Mouse (Mus musculus) heart, embryonic 13.5 days (tissue): ENCODE measurements around the gene Dcdc2c. TPM values are rescaled to one million over a fixed set of nuclear protein-coding genes. Genes with fewer than 3 reads are reported as not detected.

Source experiments
- ATAC-seq: fragments of 200-750 bp; cut with Nextera tagmentation; 2 replicates; pipeline ENCODE4 v1.8.0; 2017; ENCODE audit warnings: moderate TSS enrichment; ENCODE audit not compliant: insufficient number of reproducible peaks, low FRiP score, low TSS enrichment; ENCODE audit errors: extremely low read depth
- H3K27ac ChIP-seq: fragments of 300-500 bp; sonication (generic); replicated peaks from 2 replicates; pipeline ENCODE4 v1.5.1; 2015; ENCODE audit warnings: moderate library complexity, mild to moderate bottlenecking, inconsistent platforms
- H3K27me3 ChIP-seq: fragments of 300-500 bp; sonication (generic); replicated peaks from 2 replicates; pipeline ENCODE4 v1.6.1; 2015; ENCODE audit warnings: mild to moderate bottlenecking, inconsistent platforms
- H3K36me3 ChIP-seq: fragments of 300-500 bp; sonication (generic); 2 replicates; pipeline ENCODE4 v1.6.1; 2015; ENCODE audit warnings: mild to moderate bottlenecking, inconsistent platforms
- H3K4me1 ChIP-seq: fragments of 300-500 bp; sonication (generic); 2 replicates; pipeline ENCODE4 v1.6.1; 2015; ENCODE audit warnings: inconsistent platforms
- H3K4me2 ChIP-seq: fragments of 300-500 bp; sonication (generic); 2 replicates; pipeline ENCODE4 v1.6.1; 2015; ENCODE audit warnings: inconsistent platforms, mild to moderate bottlenecking, moderate library complexity
- H3K4me3 ChIP-seq: fragments of 300-500 bp; sonication (generic); 2 replicates; pipeline ENCODE4 v1.5.1; 2015; ENCODE audit warnings: moderate library complexity, mild to moderate bottlenecking, inconsistent platforms
- H3K9ac ChIP-seq: fragments of 300-500 bp; sonication (generic); 2 replicates; pipeline ENCODE4 v1.6.1; 2015; ENCODE audit warnings: inconsistent platforms, mild to moderate bottlenecking, moderate library complexity
- H3K9me3 ChIP-seq: fragments of 300-500 bp; sonication (generic); 2 replicates; pipeline ENCODE4 v1.6.1; 2016; ENCODE audit warnings: inconsistent platforms
- WGBS: fragments of 180-500 bp; shearing (Covaris S2); methylation state at CpG from one replicate; pipeline ENCODE4 v1.1.7; 2015; ENCODE audit warnings: mixed read lengths; 5-methylcytosine and 5-hydroxymethylcytosine counted together
- polyA plus RNA-seq: library from polyadenylated mRNA; unstranded; fragments of >200 nt; fragmentation: Nextera tagmentation; extraction: Ambion mirVana; gene quantifications from 2 replicates; pipeline ENCODE4 v1.2.1, GENCODE M21; 2015

Gene Dcdc2c
- polyA plus RNA-seq, 1 experiment from 2014 or later = not detected

DNA sequence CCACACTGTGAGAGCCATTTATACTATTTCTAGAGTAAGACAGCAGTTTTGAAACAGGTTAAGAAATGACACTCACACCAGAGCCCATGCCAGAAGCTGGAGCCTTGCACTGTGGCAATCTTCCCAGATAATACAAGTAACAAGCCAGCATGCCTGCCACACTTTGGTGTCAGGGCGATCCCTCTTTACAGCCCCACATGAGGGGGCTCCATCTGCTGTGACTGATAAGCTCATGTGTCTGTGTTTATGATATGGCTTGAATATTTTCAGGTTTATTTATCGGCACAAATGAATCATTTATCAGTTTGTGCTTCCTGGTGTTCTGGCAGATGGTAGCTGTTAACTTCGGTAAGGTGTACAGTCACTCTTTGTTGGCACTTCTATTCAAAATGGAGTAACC is 25.9 kb upstream of the Dcdc2c start:
- ATAC-seq = no peak
- H3K4me2 ChIP-seq = no peak overlapping the region
- H3K27ac ChIP-seq = no peak overlapping the region
- H3K4me3 ChIP-seq = no peak overlapping the region
- 73% methylated on average over 3 of the region's 3 CpGs for WGBS
- no peaks in the 10 kb centered on the region for H3K36me3 ChIP-seq
- H3K4me1 ChIP-seq = no peaks in the 10 kb centered on the region
- H3K9me3 ChIP-seq = no peaks in the 10 kb centered on the region
- no peaks in the 10 kb centered on the region for H3K27me3 ChIP-seq
- H3K9ac ChIP-seq = no peak overlapping the region

DNA sequence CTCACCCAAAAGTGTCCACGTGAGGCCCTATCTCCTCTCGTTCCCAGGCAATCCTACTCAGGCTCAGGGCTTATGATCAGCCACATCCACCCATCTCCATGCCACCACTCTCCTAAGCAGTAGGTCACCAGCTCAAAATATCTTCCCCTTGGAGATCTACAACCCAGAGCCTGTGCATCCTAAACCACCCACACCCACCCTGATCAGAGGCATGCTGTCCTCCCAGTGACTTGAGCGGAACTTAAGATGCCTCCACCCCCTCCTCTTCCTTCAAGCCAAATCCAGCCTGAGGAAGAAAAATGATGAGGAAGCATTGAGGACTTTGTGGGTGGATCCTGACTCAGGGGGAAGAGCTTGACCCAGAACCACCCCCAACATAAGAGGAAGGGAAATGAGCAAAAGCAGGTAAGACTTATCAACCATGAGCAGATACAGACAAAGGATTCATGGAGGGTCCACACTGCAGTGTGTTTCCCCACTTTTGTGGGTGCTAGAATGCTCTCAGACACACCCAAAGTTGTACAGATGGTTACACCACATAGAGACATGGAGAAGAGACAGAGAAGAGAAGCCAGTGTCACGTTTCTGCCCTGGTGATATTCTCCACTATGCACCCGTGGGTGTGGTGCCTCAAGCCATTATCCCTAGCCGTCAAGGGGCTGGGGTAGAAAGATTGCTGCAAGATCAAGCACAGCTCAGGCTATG is 23.3 kb upstream of the Dcdc2c start:
- ATAC-seq = no peak
- H3K4me3 ChIP-seq = no peak overlapping the region
- H3K9ac ChIP-seq = no peak overlapping the region
- H3K27me3 ChIP-seq = no peaks in the 10 kb centered on the region
- no peaks in the 10 kb centered on the region for H3K36me3 ChIP-seq
- no peak overlapping the region for H3K4me2 ChIP-seq
- H3K9me3 ChIP-seq = no peaks in the 10 kb centered on the region
- H3K27ac ChIP-seq = no peak overlapping the region
- WGBS = 58% methylated on average over 6 of the region's 6 CpGs
- no peaks in the 10 kb centered on the region for H3K4me1 ChIP-seq

DNA sequence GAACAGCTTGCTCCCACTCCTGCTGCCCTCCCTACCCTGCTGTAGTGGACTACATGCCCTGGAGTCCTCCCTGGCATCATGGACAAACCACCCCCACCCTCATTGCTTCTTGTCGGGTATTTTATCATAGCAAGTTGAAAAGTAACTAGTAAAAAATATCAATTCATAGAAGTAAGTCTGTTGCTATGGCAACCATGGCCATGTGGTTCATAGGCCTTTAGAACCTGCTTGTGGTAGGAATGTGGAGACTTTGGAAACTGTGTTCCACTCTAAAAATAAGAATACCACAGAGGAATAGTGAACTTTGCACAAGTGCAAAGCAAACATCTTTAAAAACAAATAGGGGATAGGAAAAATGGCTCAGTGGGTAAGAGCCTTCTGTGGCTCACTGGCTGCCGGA is 20.0 kb upstream of the Dcdc2c start:
- Histone ChIP-seq H3K27ac (no peak overlapping the region), H3K36me3 (no peaks in the 10 kb centered on the region), H3K4me1 (no peaks in the 10 kb centered on the region), H3K9ac (no peak overlapping the region), H3K4me2 (no peak overlapping the region), H3K4me3 (no peak overlapping the region), H3K27me3 (no peaks in the 10 kb centered on the region), H3K9me3 (no peaks in the 10 kb centered on the region)
- ATAC-seq = no peak
- 78% methylated on average over 2 of the region's 2 CpGs for WGBS

DNA sequence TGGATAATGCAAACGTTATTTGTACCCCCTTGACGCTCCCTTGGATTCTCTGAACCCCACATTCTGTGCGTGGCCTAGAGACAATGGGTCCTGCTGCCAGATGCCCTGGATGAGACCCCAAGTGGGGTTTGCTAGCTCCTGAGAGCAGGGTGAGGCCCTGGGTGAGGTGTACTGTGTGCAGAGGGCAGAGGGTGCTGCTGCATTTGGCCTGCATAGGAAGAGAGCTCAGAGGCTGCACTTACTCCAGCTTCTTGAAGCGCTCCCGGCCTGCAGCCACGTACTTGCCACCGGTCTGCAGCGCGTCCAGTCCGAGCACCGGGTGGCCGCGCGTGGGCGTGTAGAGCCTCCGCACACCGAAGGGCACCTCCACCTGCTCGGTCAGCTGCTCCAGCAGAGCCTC is 424 bp downstream of the Dcdc2c start:
- H3K36me3 ChIP-seq = no peaks in the 10 kb centered on the region
- H3K4me2 ChIP-seq = peak overlapping the region; percentile 59
- no peak for ATAC-seq
- H3K9ac ChIP-seq = no peak overlapping the region
- H3K4me1 ChIP-seq = peaks cover 6% of the 10 kb centered on the region; the same call in 1 of the 2 replicates
- peak overlapping the region; percentile 22 for H3K4me3 ChIP-seq
- H3K27me3 ChIP-seq = peaks cover 18% of the 10 kb centered on the region; the same call in 1 of the 2 replicates
- 43% methylated on average over 18 of the region's 18 CpGs for WGBS
- H3K27ac ChIP-seq = no peak overlapping the region
- H3K9me3 ChIP-seq = no peaks in the 10 kb centered on the region

DNA sequence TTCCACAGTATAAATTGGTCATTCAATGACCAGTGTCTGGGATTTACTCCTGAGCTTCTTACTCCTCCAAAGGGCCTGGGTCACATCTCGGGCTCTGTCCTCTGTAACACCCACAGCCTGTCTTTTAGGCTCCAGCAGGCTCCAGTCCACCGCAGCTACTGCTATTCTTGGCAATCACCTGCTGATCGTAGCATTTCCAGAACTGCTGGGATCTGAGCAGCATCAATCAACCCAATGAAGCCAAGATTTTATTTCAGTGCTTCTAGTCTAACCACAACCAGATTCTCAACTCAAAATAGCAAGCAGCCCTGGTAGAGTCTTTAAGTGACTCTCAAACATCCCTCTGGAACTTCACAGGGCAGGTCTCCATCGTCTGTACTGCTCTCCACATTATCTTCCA is 3.3 kb downstream of the Dcdc2c start:
- ATAC-seq = no peak
- Histone ChIP-seq H3K36me3 (no peaks in the 10 kb centered on the region), H3K9me3 (no peaks in the 10 kb centered on the region), H3K27ac (no peak overlapping the region), H3K4me1 (peaks cover 6% of the 10 kb centered on the region), H3K27me3 (peaks cover 18% of the 10 kb centered on the region; the same call in 1 of the 2 replicates), H3K9ac (no peak overlapping the region), H3K4me3 (no peak overlapping the region), H3K4me2 (no peak overlapping the region)
- WGBS = 22% methylated on average over 4 of the region's 4 CpGs

DNA sequence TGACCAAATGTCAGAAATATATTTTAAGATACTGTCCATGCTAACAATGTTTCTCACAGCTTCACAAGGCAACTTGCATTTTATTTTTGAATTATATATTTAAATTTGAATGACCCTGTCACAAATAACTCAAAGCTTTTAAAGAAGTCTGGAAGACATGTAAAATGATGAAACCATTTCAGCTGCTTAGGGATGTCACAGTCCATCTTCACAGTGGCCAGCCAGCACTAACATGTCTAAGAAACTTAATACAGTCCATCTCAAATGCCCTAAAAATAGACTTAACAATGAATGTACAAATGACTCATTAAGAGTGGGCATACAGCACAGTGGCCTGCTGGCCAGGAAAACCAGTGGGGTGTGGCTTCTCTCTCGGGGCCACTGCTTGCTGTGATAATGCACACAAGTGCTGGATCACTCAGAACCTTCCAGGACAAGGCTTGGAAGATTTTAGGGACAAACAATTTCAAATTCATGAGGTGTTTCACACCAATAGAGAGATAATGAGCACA is 37.9 kb downstream of the Dcdc2c start:
- no peak for ATAC-seq
- no peaks in the 10 kb centered on the region for H3K4me1 ChIP-seq

DNA sequence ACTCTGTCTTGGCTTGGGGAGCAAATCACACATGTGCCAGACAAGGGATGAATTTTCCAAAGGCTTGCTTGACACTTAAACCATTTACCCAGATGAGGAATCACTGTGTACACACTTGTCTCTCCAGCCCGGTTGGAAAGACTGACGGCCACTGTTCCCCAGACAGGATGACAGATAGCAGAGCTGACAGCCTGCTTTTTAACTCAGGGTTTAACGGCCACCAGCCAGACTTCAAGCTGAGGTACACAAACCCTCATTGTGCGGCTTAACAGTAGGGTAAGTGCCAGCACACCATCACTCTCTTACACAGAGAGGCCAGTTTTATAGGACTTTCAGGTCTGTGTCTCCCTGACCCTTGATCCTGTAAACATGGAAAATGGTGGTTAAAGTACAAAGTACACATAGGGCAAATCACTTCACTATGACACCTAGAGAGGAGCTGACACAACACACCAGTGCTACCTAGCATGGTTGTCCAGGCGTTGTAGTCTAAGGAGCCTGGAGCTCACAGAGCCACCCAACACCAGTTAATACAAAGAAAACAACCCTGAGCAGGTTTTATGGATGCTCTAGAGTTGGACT is 42.4 kb downstream of the Dcdc2c start:
- peaks cover 6% of the 10 kb centered on the region; the same call in 1 of the 2 replicates for H3K9me3 ChIP-seq
- no peak for ATAC-seq
- no peaks in the 10 kb centered on the region for H3K36me3 ChIP-seq
- H3K9ac ChIP-seq = no peak overlapping the region
- H3K4me3 ChIP-seq = no peak overlapping the region
- no peak overlapping the region for H3K4me2 ChIP-seq
- WGBS = 43% methylated on average over 5 of the region's 5 CpGs
- H3K4me1 ChIP-seq = no peaks in the 10 kb centered on the region
- no peaks in the 10 kb centered on the region for H3K27me3 ChIP-seq
- no peak overlapping the region for H3K27ac ChIP-seq

More for the DNA sequence above, 37.9 kb downstream of the Dcdc2c start:
- Histone ChIP-seq H3K4me3 (no peak overlapping the region), H3K27ac (no peak overlapping the region), H3K4me2 (no peak overlapping the region), H3K27me3 (no peaks in the 10 kb centered on the region), H3K36me3 (no peaks in the 10 kb centered on the region), H3K9me3 (peaks cover 6% of the 10 kb centered on the region; the same call in 1 of the 2 replicates), H3K9ac (no peak overlapping the region)
- WGBS = 28% methylated on average over 1 of the region's 1 CpGs

DNA sequence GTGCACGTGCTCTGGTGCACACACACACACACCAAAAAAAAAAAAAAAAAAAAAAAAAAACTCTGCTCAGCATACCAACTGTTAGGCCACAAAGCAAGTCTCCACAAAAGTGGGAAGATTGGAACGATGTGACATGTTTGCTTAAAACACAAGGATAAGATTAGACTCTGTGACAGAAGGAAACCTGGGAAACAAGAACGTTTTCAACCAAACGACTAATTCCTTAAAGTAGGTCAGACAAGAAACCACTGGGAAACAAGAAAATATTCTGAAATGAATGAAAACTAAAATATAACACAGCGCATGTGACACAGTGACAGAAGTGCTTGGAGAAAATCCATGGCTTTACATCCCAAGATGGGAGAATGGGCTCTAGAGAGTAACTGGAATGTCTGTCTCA is 57.9 kb downstream of the Dcdc2c start:
- no peaks in the 10 kb centered on the region for H3K36me3 ChIP-seq
- no peaks in the 10 kb centered on the region for H3K4me1 ChIP-seq
- no peak overlapping the region for H3K4me2 ChIP-seq
- no peak for ATAC-seq
- no peaks in the 10 kb centered on the region for H3K27me3 ChIP-seq
- 66% methylated on average over 5 of the region's 5 CpGs for WGBS
- H3K4me3 ChIP-seq = no peak overlapping the region
- H3K9me3 ChIP-seq = no peaks in the 10 kb centered on the region
- no peak overlapping the region for H3K9ac ChIP-seq
- no peak overlapping the region for H3K27ac ChIP-seq

DNA sequence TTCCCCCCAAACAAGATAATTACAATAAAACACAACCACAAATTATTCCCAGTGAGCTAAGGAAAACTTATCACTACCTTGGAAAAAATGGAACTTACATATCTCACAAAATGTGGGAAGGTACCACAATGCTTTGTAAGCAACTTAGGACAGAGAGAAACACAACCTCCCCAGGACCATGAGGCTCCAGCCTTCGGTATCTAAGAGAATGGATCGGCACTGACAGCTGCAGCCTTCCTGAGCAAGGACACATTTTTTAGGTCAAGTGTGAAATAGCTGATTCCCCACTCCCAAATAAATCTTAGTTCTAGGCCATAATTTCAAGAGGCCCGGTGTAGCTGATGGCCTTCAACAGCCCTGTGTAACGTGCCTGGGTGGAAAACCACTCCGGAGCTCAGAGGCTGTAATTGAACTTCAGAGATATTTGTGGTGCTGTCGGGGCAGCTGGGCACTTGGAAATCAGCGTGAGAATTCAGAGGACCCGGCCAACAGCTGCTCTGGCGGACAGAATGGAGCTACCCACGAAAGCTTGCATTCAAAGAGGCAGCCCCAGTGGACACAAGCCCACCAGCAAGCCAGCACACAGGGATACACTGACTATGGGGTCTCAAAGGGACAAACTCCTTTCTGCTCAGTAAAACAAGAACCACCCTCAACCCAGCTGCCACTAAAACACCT is 69.6 kb downstream of the Dcdc2c start:
- no peaks in the 10 kb centered on the region for H3K27me3 ChIP-seq
- H3K4me1 ChIP-seq = no peaks in the 10 kb centered on the region
- no peak overlapping the region for H3K9ac ChIP-seq
- H3K4me3 ChIP-seq = no peak overlapping the region
- no peak overlapping the region for H3K4me2 ChIP-seq
- no peak for ATAC-seq
- 61% methylated on average over 10 of the region's 10 CpGs for WGBS
- H3K9me3 ChIP-seq = no peaks in the 10 kb centered on the region
- H3K27ac ChIP-seq = no peak overlapping the region
- H3K36me3 ChIP-seq = no peaks in the 10 kb centered on the region

DNA sequence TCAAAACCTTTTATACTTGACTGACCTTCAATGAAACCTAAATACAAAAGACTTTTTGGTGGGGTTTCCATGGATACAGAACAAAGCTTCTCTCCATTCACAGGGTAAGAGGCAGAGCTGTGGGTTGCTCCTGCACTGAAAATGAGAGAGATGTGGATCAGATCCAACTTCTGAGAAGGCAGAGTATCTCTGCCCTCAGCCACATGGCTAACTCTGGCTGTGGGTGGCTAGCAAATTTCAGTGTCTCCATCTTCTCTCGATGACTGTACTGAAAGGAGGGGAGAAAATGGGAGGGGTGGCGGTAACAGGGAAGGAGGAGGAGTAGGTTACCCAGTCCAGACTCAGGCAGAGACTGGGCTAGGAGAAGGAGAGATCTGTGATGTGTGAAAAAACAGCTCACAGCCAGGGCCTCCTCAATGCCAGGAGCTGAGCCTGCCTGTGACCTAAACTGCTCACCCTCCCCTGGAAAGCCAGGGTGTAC is 91.2 kb downstream of the Dcdc2c start:
- no peak overlapping the region for H3K27ac ChIP-seq
- H3K4me2 ChIP-seq = no peak overlapping the region
- no peak overlapping the region for H3K9ac ChIP-seq
- no peaks in the 10 kb centered on the region for H3K36me3 ChIP-seq
- H3K27me3 ChIP-seq = no peaks in the 10 kb centered on the region
- no peak overlapping the region for H3K4me3 ChIP-seq
- no peak for ATAC-seq
- peaks cover 5% of the 10 kb centered on the region; the same call in 1 of the 2 replicates for H3K9me3 ChIP-seq
- 76% methylated on average over 2 of the region's 2 CpGs for WGBS
- H3K4me1 ChIP-seq = no peaks in the 10 kb centered on the region

DNA sequence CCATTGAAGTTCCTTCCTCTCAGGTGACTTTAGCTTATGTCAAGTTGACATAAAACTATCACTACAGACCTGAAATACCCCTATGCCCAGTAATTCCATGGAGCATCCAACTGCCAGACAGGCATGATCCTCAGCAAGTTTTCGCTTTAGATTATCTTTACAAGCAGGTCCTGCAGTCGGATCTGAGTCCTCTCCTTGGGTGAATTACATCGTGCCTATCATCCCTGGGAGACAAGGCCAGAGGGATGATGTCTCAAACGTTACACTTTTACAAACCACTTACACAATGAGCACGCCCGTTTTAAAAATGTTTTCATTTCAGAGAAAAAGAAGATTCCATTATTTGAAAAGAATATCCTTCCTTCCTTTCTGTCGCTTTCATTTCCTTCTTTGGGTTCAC is 91.7 kb downstream of the Dcdc2c start:
- H3K27ac ChIP-seq = no peak overlapping the region
- H3K9ac ChIP-seq = no peak overlapping the region
- no peak overlapping the region for H3K4me2 ChIP-seq
- H3K4me3 ChIP-seq = no peak overlapping the region
- no peak for ATAC-seq
- no peaks in the 10 kb centered on the region for H3K4me1 ChIP-seq
- H3K27me3 ChIP-seq = no peaks in the 10 kb centered on the region
- peaks cover 5% of the 10 kb centered on the region; the same call in 1 of the 2 replicates for H3K9me3 ChIP-seq
- WGBS = 70% methylated on average over 7 of the region's 7 CpGs
- no peaks in the 10 kb centered on the region for H3K36me3 ChIP-seq
